Mouse (Mus musculus) G1E (cell line): ENCODE results near the gene Tut4. TPM values are rescaled to one million over a fixed set of nuclear protein-coding genes. Genes with fewer than 3 reads are reported as not detected.
A peak's percentile ranks its signal among the peaks of the same experiment; 100 is the strongest.

Experiments
- ATAC-seq: 2 replicates; pipeline ENCODE4 v1.8.0; 2016; ENCODE audit warnings: mild to moderate bottlenecking; ENCODE audit not compliant: insufficient number of reproducible peaks, poor library complexity, low FRiP score, severe bottlenecking; ENCODE audit errors: extremely low read depth
- DNase-seq: peaks from one replicate; pipeline ENCODE4 v3.0.0; 2012; ENCODE audit warnings: low spot score
- H3K27me3 ChIP-seq: 2 replicates; pipeline ENCODE4 v1.6.1; 2012; ENCODE audit warnings: mild to moderate bottlenecking, low read length, inconsistent platforms; ENCODE audit not compliant: insufficient read depth
- H3K36me3 ChIP-seq: replicated peaks from 2 replicates; pipeline ENCODE3; 2012; ENCODE audit warnings: mild to moderate bottlenecking, inconsistent platforms
- H3K4me1 ChIP-seq: 2 replicates; pipeline ENCODE4 v1.6.1; 2012; ENCODE audit warnings: low read depth, low read length, inconsistent platforms, mixed read lengths; ENCODE audit not compliant: insufficient read depth
- H3K4me3 ChIP-seq: 2 replicates; pipeline ENCODE4 v1.5.1; 2012; ENCODE audit warnings: low read depth, mild to moderate bottlenecking, inconsistent platforms, low read length, moderate library complexity, mixed read lengths
- H3K9me3 ChIP-seq: replicated peaks from 2 replicates; pipeline ENCODE4 v1.6.1; 2012; ENCODE audit warnings: inconsistent platforms
- CTCF ChIP-seq: IDR thresholded peaks from 2 replicates; pipeline ENCODE4 v1.5.1; 2012; ENCODE audit warnings: low read depth, low read length, inconsistent platforms, mixed read lengths
- GATA1 ChIP-seq: IDR thresholded peaks from 2 replicates; pipeline ENCODE4 v1.6.1; 2012; ENCODE audit warnings: borderline replicate concordance, low read length, inconsistent platforms, mixed read lengths
- GATA2 ChIP-seq: IDR thresholded peaks from 2 replicates; pipeline ENCODE4 v1.6.1; 2012; ENCODE audit warnings: low read depth, low read length, inconsistent platforms, borderline replicate concordance
- POLR2AphosphoS5 ChIP-seq: IDR thresholded peaks from 2 replicates; pipeline ENCODE4 v1.6.1; 2012; ENCODE audit warnings: low read depth, low read length, inconsistent platforms; ENCODE audit not compliant: insufficient replicate concordance
- TAL1 ChIP-seq: conservative IDR thresholded peaks from 2 replicates; pipeline ENCODE4 v1.6.1; 2012; ENCODE audit warnings: low read depth, low read length, inconsistent platforms, mixed read lengths
- polyA plus RNA-seq: library from polyadenylated mRNA; stranded (reverse); fragments of >175 nt; gene quantifications from 2 replicates; pipeline ENCODE4 v1.2.3, GENCODE M21; 2012
- total RNA-seq, 2 experiments: library from RNA; stranded (forward) in 1 of 2; stranded (reverse) in 1 of 2; fragments of 200-1000 nt in 1 of 2; fragments of >200 nt in 1 of 2; fragmentation: Nextera tagmentation in 1 of 2; gene quantifications; 2 replicates each; pipeline ENCODE4 v1.2.3; 2014 to 2017

Gene Tut4
- total and polyA plus RNA-seq, 3 experiments, result 41.8 to 305 (median 49.0) TPM

GRCm38 (mm10) chr4:108484230-108484629 lies 25.0 kb downstream of the Tut4 start:
- H3K9me3 ChIP-seq, result no peaks in the 10 kb centered on the region
- DNase-seq (no peak), ATAC-seq (no peak)
- H3K4me3 ChIP-seq, result no peak overlapping the region
- H3K27me3 ChIP-seq, result no peaks in the 10 kb centered on the region
- TF ChIP-seq TAL1 (no peak), GATA1 (no peak), GATA2 (no peak)
- H3K36me3 ChIP-seq, result peaks cover 53% of the 10 kb centered on the region
- peaks cover 4% of the 10 kb centered on the region; the same call in 1 of the 2 replicates for H3K4me1 ChIP-seq

GRCm38 (mm10) chr4:108503023-108503422 lies 43.8 kb downstream of the Tut4 start:
- Histone ChIP-seq H3K36me3 (peaks cover 57% of the 10 kb centered on the region), H3K4me3 (no peak overlapping the region), H3K27me3 (no peaks in the 10 kb centered on the region), H3K9me3 (no peaks in the 10 kb centered on the region), H3K4me1 (peaks cover 11% of the 10 kb centered on the region)
- ATAC-seq (no peak), DNase-seq (no peak)
- no peak for TF ChIP-seq POLR2AphosphoS5
- TF ChIP-seq GATA1, result no peak
- no peak for TF ChIP-seq CTCF
- no peak for TF ChIP-seq TAL1
- no peak for TF ChIP-seq GATA2

- TF ChIP-seq TAL1, result no peak
- TF ChIP-seq CTCF, result no peak
- TF ChIP-seq POLR2AphosphoS5, result no peak
- TF ChIP-seq GATA1, result no peak
- no peak for TF ChIP-seq GATA2
- no peak for DNase-seq
- Histone ChIP-seq H3K4me3 (no peak overlapping the region), H3K4me1 (no peaks in the 10 kb centered on the region; the same call in 1 of the 2 replicates), H3K36me3 (peaks cover 39% of the 10 kb centered on the region), H3K9me3 (no peaks in the 10 kb centered on the region), H3K27me3 (no peaks in the 10 kb centered on the region)
- no peak for ATAC-seq
These were observed 80.5 kb downstream of the Tut4 start for GRCm38 (mm10) chr4:108539701-108540100.

GRCm38 (mm10) chr4:108565026-108565425 lies 105.8 kb downstream of the Tut4 start:
- Histone ChIP-seq H3K4me3 (no peak overlapping the region), H3K27me3 (no peaks in the 10 kb centered on the region), H3K9me3 (no peaks in the 10 kb centered on the region), H3K4me1 (no peaks in the 10 kb centered on the region; the same call in 1 of the 2 replicates), H3K36me3 (peaks cover 96% of the 10 kb centered on the region)
- no peak for TF ChIP-seq CTCF
- TF ChIP-seq GATA1, result no peak
- no peak for TF ChIP-seq TAL1
- TF ChIP-seq GATA2, result no peak
- TF ChIP-seq POLR2AphosphoS5, result no peak
- ATAC-seq, result no peak
- no peak for DNase-seq

- H3K4me3 ChIP-seq, result no peak overlapping the region
- DNase-seq (no peak), ATAC-seq (no peak)
- peaks cover 80% of the 10 kb centered on the region for H3K36me3 ChIP-seq
- peaks cover 12% of the 10 kb centered on the region for H3K4me1 ChIP-seq
- no peaks in the 10 kb centered on the region for H3K27me3 ChIP-seq
- H3K9me3 ChIP-seq, result no peaks in the 10 kb centered on the region
- TF ChIP-seq GATA2, result no peak
- TF ChIP-seq CTCF, result no peak
- no peak for TF ChIP-seq GATA1
- TF ChIP-seq POLR2AphosphoS5, result no peak
- no peak for TF ChIP-seq TAL1
These were observed 113.4 kb downstream of the Tut4 start for GRCm38 (mm10) chr4:108572644-108573043.

GRCm38 (mm10) chr4:108578840-108579742 lies 119.9 kb downstream of the Tut4 start, which contains the start of the genes Prpf38a and Orc1:
Gene Prpf38a (minus strand): TSS chr4:108579336.
Gene Orc1 (plus strand): TSS chr4:108579423.
- peak within 1 kb of the TSS; percentile 96 for H3K4me3 ChIP-seq
- ATAC-seq, result peak; percentile 96
- TF ChIP-seq POLR2AphosphoS5 (0 out of 2 replicates have a peak, but pooled peaks have one; percentile 45), TAL1 (no peak)
- H3K27me3 ChIP-seq, result no peaks in the 10 kb centered on the region
- peaks cover 35% of the 10 kb centered on the region for H3K36me3 ChIP-seq
- no peaks in the 10 kb centered on the region for H3K9me3 ChIP-seq
- DNase-seq, result peak; percentile 87
- H3K4me1 ChIP-seq, result peaks cover 22% of the 10 kb centered on the region
